Mouse (Mus musculus): ENCODE measurements around the gene Slc47a1.

Gene Slc47a1

GRCm38 (mm10) chr11:61378651-61379050, 506 bp upstream of the Slc47a1 start:
- DNase-seq (ENCODE audit: low read depth, low spot score), result no peak

GRCm38 (mm10) chr11:61368668-61369067, 9.5 kb downstream of the Slc47a1 start:
- no peak for DNase-seq (ENCODE audit: low read depth, low spot score)

DNA sequence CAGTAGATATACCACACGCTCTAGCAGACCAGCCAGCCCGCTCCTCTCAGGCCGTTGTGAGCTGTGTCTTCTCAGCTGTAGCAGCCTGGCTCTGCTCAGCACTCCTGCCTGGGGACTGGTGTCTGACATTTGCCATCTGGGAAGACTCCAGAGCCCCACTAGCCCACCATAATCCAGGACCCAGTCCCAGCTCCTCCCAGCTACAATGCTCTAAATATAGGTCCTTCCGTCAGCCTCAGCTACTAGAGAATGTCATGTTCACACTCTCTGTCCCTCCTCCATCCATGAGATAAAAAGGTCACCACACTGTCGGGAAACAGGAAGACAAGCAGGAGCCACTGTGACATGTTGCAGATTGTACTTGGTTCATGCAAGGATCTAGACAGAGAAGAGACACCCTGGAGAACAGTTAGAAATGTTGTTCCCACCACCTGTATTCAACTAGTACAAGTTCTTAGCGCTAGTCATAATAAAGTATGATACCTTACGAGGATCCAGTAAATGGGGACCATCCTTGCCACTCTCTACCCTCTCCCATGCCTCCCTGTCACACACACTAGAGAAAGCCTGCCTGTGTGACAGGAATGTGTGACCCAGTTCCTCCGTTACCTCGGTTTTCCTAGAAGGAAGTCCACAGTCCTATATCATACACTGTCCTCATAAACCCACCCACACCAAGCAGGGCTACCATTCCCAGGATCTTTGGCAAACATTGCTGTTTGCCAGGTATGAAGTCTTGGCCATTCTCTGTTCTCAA, 11.4 kb downstream of the Slc47a1 start:
- no peak for DNase-seq (ENCODE audit: low read depth, low spot score)

DNA sequence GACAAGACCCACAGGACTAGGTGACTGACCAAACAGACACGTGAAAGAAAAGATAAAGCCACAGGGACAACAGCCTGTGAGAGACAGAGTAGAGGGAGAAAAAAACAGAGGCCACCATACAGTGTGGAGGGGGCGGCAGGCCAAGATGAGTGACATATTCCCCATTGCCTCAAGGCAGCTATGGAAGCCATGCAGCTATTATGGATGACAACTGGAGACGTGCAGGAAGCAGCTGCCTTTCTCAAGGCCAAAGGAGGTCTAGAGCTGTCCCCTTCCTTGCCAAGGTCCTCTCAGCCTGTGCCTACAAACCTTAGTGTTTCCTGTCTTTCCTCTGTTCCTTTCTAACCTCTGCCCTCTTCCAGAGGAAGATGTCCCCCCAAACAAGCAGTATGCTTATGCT, 12.2 kb downstream of the Slc47a1 start:
- DNase-seq (ENCODE audit: low read depth, low spot score), result no peak

DNA sequence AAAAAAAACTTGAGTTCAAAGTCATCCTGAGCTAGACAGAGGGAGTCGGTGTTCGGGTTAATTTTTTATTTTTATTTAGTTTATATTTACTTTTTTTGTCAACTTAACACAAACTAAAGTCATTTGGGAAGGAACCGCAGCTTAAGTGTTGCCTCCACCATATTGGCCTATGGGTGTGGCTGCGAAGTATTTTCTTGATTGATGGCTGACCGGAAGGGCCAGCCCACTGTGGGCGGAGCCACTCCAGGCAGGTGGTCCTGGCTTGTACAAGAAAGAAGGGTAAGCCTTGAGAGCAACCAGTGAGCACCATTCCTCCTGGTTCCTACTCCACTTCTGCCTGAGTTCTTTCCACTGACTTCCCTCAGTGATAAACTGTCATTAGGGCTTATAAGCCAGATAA, 14.0 kb downstream of the Slc47a1 start:
- DNase-seq (ENCODE audit: low read depth, low spot score), result no peak

- DNase-seq (ENCODE audit: low read depth, low spot score), result no peak
Measured at GRCm38 (mm10) chr11:61361515-61362190, 16.5 kb downstream of the Slc47a1 start.

- DNase-seq (ENCODE audit: low read depth, low spot score), result no peak
Measured at GRCm38 (mm10) chr11:61356600-61356999, 21.5 kb downstream of the Slc47a1 start.

DNA sequence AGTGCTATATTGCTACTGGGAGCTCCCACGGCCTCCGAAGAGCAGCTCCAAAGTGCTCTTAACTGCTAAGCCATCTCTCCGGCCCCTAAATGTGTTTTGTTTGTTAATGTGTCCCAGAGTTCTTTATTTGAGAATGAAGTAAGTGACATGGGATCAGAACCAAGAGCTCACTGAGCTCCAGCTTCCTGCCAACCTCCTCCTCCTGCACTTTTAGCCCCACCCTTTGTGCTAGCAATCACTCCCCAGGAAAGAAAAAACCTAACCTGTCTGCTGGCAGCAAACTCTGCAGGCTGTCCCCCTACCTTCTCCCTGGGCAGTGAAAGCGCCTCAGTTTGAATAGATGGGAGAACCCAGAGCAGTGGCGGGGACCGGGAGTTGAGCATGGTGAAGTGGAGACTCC, 22.0 kb downstream of the Slc47a1 start:
- no peak for DNase-seq (ENCODE audit: low read depth, low spot score)

GRCm38 (mm10) chr11:61355351-61355750, 22.8 kb downstream of the Slc47a1 start:
- no peak for DNase-seq (ENCODE audit: low read depth, low spot score)

GRCm38 (mm10) chr11:61354346-61354745, 23.8 kb downstream of the Slc47a1 start:
- no peak for DNase-seq (ENCODE audit: low read depth, low spot score)

GRCm38 (mm10) chr11:61353038-61353437, 25.1 kb downstream of the Slc47a1 start:
- no peak for DNase-seq (ENCODE audit: low read depth, low spot score)

- no peak for DNase-seq (ENCODE audit: low read depth, low spot score)
Measured at GRCm38 (mm10) chr11:61352138-61352651, 25.9 kb downstream of the Slc47a1 start.

GRCm38 (mm10) chr11:61349337-61349736, 28.8 kb downstream of the Slc47a1 start:
- no peak for DNase-seq (ENCODE audit: low read depth, low spot score)

DNA sequence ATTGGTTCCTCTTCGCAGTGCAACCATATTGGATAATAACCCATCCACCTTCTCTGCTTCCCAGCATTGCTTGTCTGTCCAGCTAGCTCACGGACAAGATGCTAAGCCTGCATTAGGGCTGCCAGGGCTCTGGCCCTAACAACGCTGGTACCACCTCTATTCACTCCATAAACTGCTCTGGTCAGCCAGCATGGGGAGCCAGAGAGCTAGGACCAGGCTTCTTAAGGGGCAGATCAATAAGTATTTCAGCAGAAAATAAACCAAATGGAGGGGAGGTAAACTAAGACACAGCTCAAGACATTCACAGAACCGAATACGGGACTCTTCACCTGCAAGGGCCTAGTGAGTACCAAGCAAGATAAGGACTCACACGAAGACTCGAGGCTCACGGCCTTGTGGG, 32.0 kb downstream of the Slc47a1 start:
- DNase-seq (ENCODE audit: low read depth, low spot score), result no peak

- no peak for DNase-seq (ENCODE audit: low read depth, low spot score)
Measured at GRCm38 (mm10) chr11:61342505-61343420, 35.4 kb downstream of the Slc47a1 start, which contains the start of gene Slc47a2. Gene Slc47a2 (minus strand): TSS chr11:61342860.

GRCm38 (mm10) chr11:61341971-61342370, 36.2 kb downstream of the Slc47a1 start:
- DNase-seq (ENCODE audit: low read depth, low spot score), result no peak

- no peak for DNase-seq (ENCODE audit: low read depth, low spot score)
Measured at GRCm38 (mm10) chr11:61341233-61341632, 36.9 kb downstream of the Slc47a1 start.

GRCm38 (mm10) chr11:61340374-61340773, 37.8 kb downstream of the Slc47a1 start:
- DNase-seq (ENCODE audit: low read depth, low spot score), result no peak

DNA sequence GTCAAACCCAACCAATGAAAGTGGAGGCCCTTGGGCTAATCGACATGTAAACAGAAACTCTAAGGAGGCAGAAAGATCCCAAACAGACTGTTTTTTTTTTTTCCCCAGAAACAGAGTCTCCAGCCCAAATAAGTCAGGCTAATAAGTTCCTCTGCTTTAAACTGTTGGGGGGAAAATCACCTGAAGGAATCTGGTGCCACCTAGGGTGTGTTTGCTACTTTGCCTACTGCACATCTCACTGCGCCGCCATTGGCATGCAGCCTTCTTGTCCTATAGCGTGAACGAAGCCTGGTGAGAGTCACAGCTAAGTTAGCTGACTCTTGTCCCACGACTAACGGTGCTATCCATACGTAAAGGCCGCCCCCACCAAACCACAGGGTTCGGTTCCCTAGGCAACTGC, 40.6 kb downstream of the Slc47a1 start:
- DNase-seq (ENCODE audit: low read depth, low spot score), result no peak

DNA sequence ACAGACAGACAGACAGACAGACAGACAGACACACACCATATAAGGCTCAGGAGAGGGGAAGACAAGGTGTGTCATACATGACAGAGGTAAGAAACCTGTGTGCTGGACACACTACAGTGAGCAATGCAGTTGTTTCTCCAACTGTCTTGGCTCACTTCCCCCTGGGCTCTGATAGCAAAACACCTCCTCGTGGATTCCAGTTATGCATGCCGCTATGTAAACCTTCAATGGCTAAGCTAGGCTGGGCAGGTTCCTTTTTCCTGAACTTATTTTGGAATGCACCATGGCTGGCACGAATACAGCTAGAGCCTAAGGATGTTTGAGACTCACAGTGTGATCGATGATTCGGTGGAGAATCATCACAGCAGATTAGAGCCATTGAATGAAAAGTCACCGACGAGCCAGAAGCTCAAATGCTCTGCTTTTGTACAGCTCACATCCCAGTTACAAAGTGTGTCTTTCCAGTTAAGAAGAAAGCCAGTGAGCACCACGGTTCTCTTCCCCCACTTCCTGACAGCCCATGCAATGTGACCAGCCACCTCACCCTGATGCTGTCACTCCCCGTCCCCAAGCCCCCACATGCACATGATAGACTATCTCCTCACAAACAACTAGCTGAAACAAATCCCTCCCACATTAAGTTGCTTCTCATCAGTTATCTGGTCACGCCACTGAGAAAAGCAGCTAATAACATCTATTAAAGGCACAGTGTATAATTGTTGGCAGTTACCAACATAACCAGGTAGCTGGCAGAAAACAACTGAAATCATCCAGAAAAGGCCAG, 57.0 kb downstream of the Slc47a1 start:
- DNase-seq (ENCODE audit: low read depth, low spot score), result no peak

DNA sequence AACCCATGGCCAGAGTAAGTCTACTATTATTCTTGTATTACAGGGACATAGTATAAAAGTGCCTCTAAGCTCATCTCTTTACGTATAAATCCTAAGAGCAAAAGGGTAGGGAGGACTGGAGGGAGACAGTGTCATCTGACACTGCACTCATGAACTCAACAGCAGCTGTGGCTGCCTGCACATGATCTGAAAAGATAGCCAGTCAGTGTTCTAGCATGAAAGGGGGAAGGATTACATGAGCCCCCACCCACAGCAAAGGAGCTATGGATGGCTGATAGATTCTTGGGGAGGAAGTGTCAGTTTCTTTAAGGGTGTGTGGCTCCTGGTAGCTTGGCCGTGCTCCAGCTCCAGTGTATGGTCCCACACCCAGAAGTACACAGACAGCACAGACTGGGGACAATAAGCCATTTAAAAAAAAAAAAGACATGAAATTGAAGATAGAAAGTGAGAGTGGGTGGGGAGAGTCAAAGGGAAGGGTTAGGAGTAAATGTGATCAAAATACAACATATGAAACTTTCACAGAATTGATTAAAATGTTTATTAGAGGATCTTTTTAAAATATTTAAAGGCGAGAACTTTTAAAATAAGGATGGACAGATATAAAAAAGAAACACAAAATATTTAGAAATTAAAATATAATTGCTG, 58.1 kb downstream of the Slc47a1 start:
- DNase-seq (ENCODE audit: low read depth, low spot score), result no peak
